Comparison of ENCODE assay signal across 21 mouse cellular contexts in genomic region chr15:62698559-62698958, GRCm38 (mm10).
DNase-seq lines count a peak whose midpoint lies in the region; ATAC-seq and TF ChIP-seq lines count a peak whose summit lies in the region.
"Had no signal": no experiment of that assay in that cellular context is flagged by ENCODE, and none has a peak within 500 bp of the region (broad histone marks: within the 10 kb centered on the region; RNA-seq: fewer than 3 reads in every experiment).

No protein-coding gene starts in this region.

- H3K4me3 ChIP-seq in gastrocnemius, adult 2 months: no peak overlapping the region
- no peak overlapping the region for H3K4me3 ChIP-seq in CH12.LX (replicated peaks in 1 of 3; ENCODE audit: low read depth in 2 of 3, low read length in 2 of 3, poor library complexity in 1 of 3)
- H3K4me3 ChIP-seq in limb, embryonic 10.5 days: no peak overlapping the region
- H3K4me3 ChIP-seq: left cerebral cortex, adult 2 months; liver, embryonic 13.5 days; lung, embryonic 15.5 days; midbrain, embryonic 13.5 days had no signal

- no peaks in the 10 kb centered on the region for H3K9me3 ChIP-seq in CH12.LX (replicated peaks; ENCODE audit: low read length)
- no peaks in the 10 kb centered on the region for H3K9me3 ChIP-seq in limb, embryonic 10.5 days (replicated peaks)
- H3K9me3 ChIP-seq: liver, embryonic 13.5 days; lung, embryonic 15.5 days; midbrain, embryonic 13.5 days had no signal

- TF ChIP-seq CTCF in gastrocnemius, adult 2 months (IDR thresholded peaks at IDR 0.05): no peak
- TF ChIP-seq CTCF in CH12.LX (conservative IDR thresholded peaks at IDR 0.05 in 1 of 2, IDR thresholded peaks at IDR 0.05 in 1 of 2; ENCODE audit: low read depth in 2 of 2, low read length in 2 of 2): no peak

- ATAC-seq in megakaryocyte progenitor cell, adult 5-6 weeks (replicated peaks; ENCODE audit: poor library complexity): no peak
- ATAC-seq: forebrain, embryonic 16.5 days; midbrain, embryonic 13.5 days had no signal

- peaks cover 3 to 19% of the 10 kb centered on the region in 2 experiments; a peak in 3 of 4 replicates for H3K4me1 ChIP-seq in CH12.LX (ENCODE audit: control insufficient read depth in 1 of 2, insufficient read depth in 2 of 2)
- H3K4me1 ChIP-seq in limb, embryonic 10.5 days: no peaks in the 10 kb centered on the region
- H3K4me1 ChIP-seq: liver, embryonic 13.5 days; lung, embryonic 15.5 days; midbrain, embryonic 13.5 days had no signal

- TF ChIP-seq EP300 in CH12.LX (IDR thresholded peaks at IDR 0.05; ENCODE audit: low read length): no peak

- dilution Hi-C loops in CH12.LX (cut with MboI; ENCODE audit: extremely low pct_ligation_motif_present, extremely low pct_unique_long_range_greater_than_20kb, low sequenced_read_pairs): no loop called here

- H3K36me3 ChIP-seq in CH12.LX (replicated peaks in 1 of 2; ENCODE audit: control insufficient read depth in 1 of 2, insufficient read depth in 1 of 2, low read length in 1 of 2): no peaks in the 10 kb centered on the region
- H3K36me3 ChIP-seq in limb, embryonic 10.5 days: no peaks in the 10 kb centered on the region
- H3K36me3 ChIP-seq: liver, embryonic 13.5 days; lung, embryonic 15.5 days; midbrain, embryonic 13.5 days had no signal

- in situ Hi-C loops in CH12.LX (cut with MboI; ENCODE audit: low pct_ligation_motif_present, low pct_unique_long_range_greater_than_20kb, low sequenced_read_pairs): no loop called here

- no peak overlapping the region for H3K27ac ChIP-seq in gastrocnemius, adult 2 months
- no peak overlapping the region for H3K27ac ChIP-seq in CH12.LX (ENCODE audit: insufficient read depth, low read depth)
- no peak overlapping the region for H3K27ac ChIP-seq in limb, embryonic 10.5 days
- H3K27ac ChIP-seq: hindbrain, embryonic 14.5 days; left cerebral cortex, adult 2 months; liver, embryonic 13.5 days; lung, embryonic 15.5 days; macrophage; midbrain, embryonic 13.5 days had no signal

- H3K9ac ChIP-seq in CH12.LX (ENCODE audit: insufficient read depth, low read depth): no peak overlapping the region
- H3K9ac ChIP-seq: hindbrain, embryonic 14.5 days; liver, embryonic 13.5 days; lung, embryonic 15.5 days; midbrain, embryonic 13.5 days had no signal

- DNase-seq in gastrocnemius, adult 2 months: peak; percentile 32
- DNase-seq in gastrocnemius, postnatal 10 days: no peak
- DNase-seq in 3T3-L1 (ENCODE audit: low read depth, low spot score) (peak; percentile 97), CH12.LX (ENCODE audit: extremely low read depth) (peak; percentile 37)
- DNase-seq in fibroblast of lung, adult 2 months (ENCODE audit: low read depth): peak; percentile 58
- no peak for DNase-seq in kidney, postnatal 25 days
- no peak for DNase-seq in limb, embryonic 10.5 days (ENCODE audit: low spot score)
- DNase-seq: cerebellum, adult 11 months; cerebellum, postnatal 25 days; kidney, adult 18-20 months; kidney, postnatal 10 days; liver, embryonic 13.5 days; retina, postnatal 1 day; spleen, adult 18-20 months had no signal

- TF ChIP-seq POLR2A in CH12.LX (IDR thresholded peaks at IDR 0.05; ENCODE audit: low read depth, low read length): no peak

- 72% methylated on average over 1 of the region's 1 CpGs for WGBS in limb, embryonic 10.5 days

- H3K27me3 ChIP-seq in CH12.LX (replicated peaks): no peaks in the 10 kb centered on the region
- H3K27me3 ChIP-seq in limb, embryonic 10.5 days (ENCODE audit: low read depth, poor library complexity, severe bottlenecking): no peaks in the 10 kb centered on the region
- H3K27me3 ChIP-seq: liver, embryonic 13.5 days; lung, embryonic 15.5 days; midbrain, embryonic 13.5 days had no signal

- intact Hi-C loops in gastrocnemius, adult 2 months (cut with DNase I): no loop called here

- H3K4me2 ChIP-seq in CH12.LX (ENCODE audit: insufficient read depth, low read depth, poor library complexity, severe bottlenecking): no peak overlapping the region
- H3K4me2 ChIP-seq: hindbrain, embryonic 14.5 days; liver, embryonic 13.5 days; lung, embryonic 15.5 days; midbrain, embryonic 13.5 days had no signal

- no peak for TF ChIP-seq RAD21 in CH12.LX (IDR thresholded peaks at IDR 0.05; ENCODE audit: low read depth, low read length)

- no peaks in the 10 kb centered on the region for H3K79me2 ChIP-seq in CH12.LX (replicated peaks; ENCODE audit: control insufficient read depth, extremely low read depth, insufficient read depth, poor library complexity, severe bottlenecking)

TF ChIP-seq in CH12.LX, 34 proteins besides CTCF, POLR2A, EP300 and RAD21:
- TF ChIP-seq PAX5 (IDR thresholded peaks at IDR 0.05; ENCODE audit: low read length) (no peak), IRF4 (IDR thresholded peaks at IDR 0.05; ENCODE audit: low read depth, low read length) (no peak), SMC3 (IDR thresholded peaks at IDR 0.05; ENCODE audit: low read depth, low read length) (no peak), HCFC1 (IDR thresholded peaks at IDR 0.05; ENCODE audit: low read depth, low read length) (no peak), ZNF384 (IDR thresholded peaks at IDR 0.05; ENCODE audit: low read depth, low read length) (no peak), NELFE (IDR thresholded peaks at IDR 0.05; ENCODE audit: low read depth, low read length) (no peak), CHD1 (IDR thresholded peaks at IDR 0.05; ENCODE audit: low read depth, low read length) (no peak), ELF1 (IDR thresholded peaks at IDR 0.05; ENCODE audit: low read depth, low read length) (no peak), POLR2AphosphoS2 (IDR thresholded peaks at IDR 0.05; ENCODE audit: low read depth, low read length) (no peak), RCOR1 (conservative IDR thresholded peaks at IDR 0.05; ENCODE audit: low read depth, low read length) (no peak), MAZ (IDR thresholded peaks at IDR 0.05; ENCODE audit: low read depth, low read length) (no peak), JUND (conservative IDR thresholded peaks at IDR 0.05; ENCODE audit: low read depth, low read length) (no peak), MYC (IDR thresholded peaks at IDR 0.05; ENCODE audit: low read depth, low read length) (no peak), MEF2A (IDR thresholded peaks at IDR 0.05; ENCODE audit: borderline replicate concordance, low read depth, low read length) (no peak)

Comparison
In these comparisons a context has a peak if more than half of its experiments do, and no peak if none do; other contexts are left out.
1. DNase-seq: peak in gastrocnemius, adult 2 months (single experiment), 3T3-L1 (single experiment), CH12.LX (single experiment) and fibroblast of lung, adult 2 months (single experiment); none in gastrocnemius, postnatal 10 days (single experiment), kidney, postnatal 25 days (0 of 2) and limb, embryonic 10.5 days (single experiment).